In genomic region chr4:136702456-136702855, GRCm38 (mm10) we compare ENCODE assay signal across 17 mouse cellular contexts.
A peak's percentile ranks its signal among the peaks of the same experiment; 100 is the strongest.
DNase-seq lines count a peak whose midpoint lies in the region; ATAC-seq lines count a peak whose summit lies in the region.
"Had no signal": no experiment of that assay in that cellular context is flagged by ENCODE, and none has a peak within 500 bp of the region (broad histone marks: within the 10 kb centered on the region; RNA-seq: fewer than 3 reads in every experiment).

No protein-coding gene starts in this region.

- no peak overlapping the region for H3K4me3 ChIP-seq in hindbrain, embryonic 10.5 days
- H3K4me3 ChIP-seq in hindbrain, embryonic 11.5 days (ENCODE audit: low read depth, low read length), result no peak overlapping the region
- no peak overlapping the region for H3K4me3 ChIP-seq in forebrain, embryonic 12.5 days (replicated peaks)
- H3K4me3 ChIP-seq: intestine, embryonic 15.5 days; limb, embryonic 12.5 days; liver, embryonic 15.5 days had no signal

- no peak for ATAC-seq in hindbrain, embryonic 11.5 days (ENCODE audit: low FRiP score)
- ATAC-seq in forebrain, embryonic 12.5 days (ENCODE audit: low FRiP score), result peak; percentile 21; the same call in 1 of the 2 replicates
- ATAC-seq in inflammation-experienced regulatory T-cells, adult 6 months, result no peak
- ATAC-seq: intestine, embryonic 15.5 days had no signal

- H3K9me3 ChIP-seq in hindbrain, embryonic 10.5 days, result no peaks in the 10 kb centered on the region
- no peaks in the 10 kb centered on the region for H3K9me3 ChIP-seq in hindbrain, embryonic 11.5 days (ENCODE audit: control insufficient read depth, low read length)
- H3K9me3 ChIP-seq in forebrain, embryonic 12.5 days, result no peaks in the 10 kb centered on the region
- H3K9me3 ChIP-seq: intestine, embryonic 15.5 days; limb, embryonic 12.5 days; liver, embryonic 15.5 days had no signal

- H3K4me1 ChIP-seq in hindbrain, embryonic 10.5 days (replicated peaks), result peaks cover 83% of the 10 kb centered on the region
- peaks cover 5% of the 10 kb centered on the region; the same call in 1 of the 2 replicates for H3K4me1 ChIP-seq in hindbrain, embryonic 11.5 days (replicated peaks; ENCODE audit: control insufficient read depth, insufficient read depth, low read length)
- H3K4me1 ChIP-seq in forebrain, embryonic 12.5 days, result peaks cover 80% of the 10 kb centered on the region
- H3K4me1 ChIP-seq: liver, embryonic 15.5 days had no signal

- DNase-seq in hindbrain, embryonic 10.5 days (ENCODE audit: low spot score), result no peak
- no peak for DNase-seq in hindbrain, embryonic 11.5 days (ENCODE audit: low spot score)
- peak; percentile 72 for DNase-seq in retina, postnatal 1 day
- DNase-seq in retina, embryonic 14.5 days (ENCODE audit: low spot score), result no peak
- DNase-seq in right cerebral cortex, adult 18-20 months, result no peak
- no peak for DNase-seq in frontal cortex, postnatal 14 days (ENCODE audit: low spot score in 2 of 2)
- DNase-seq: adrenal gland, postnatal 36 days; B cell, adult 2 months; heart, adult 18-20 months; kidney, postnatal 10 days; lung, postnatal 4 days; right cerebral cortex, postnatal 25 days had no signal

- peak overlapping the region; percentile 72; the same call in 1 of the 2 replicates for H3K27ac ChIP-seq in hindbrain, embryonic 10.5 days
- H3K27ac ChIP-seq in hindbrain, embryonic 11.5 days (ENCODE audit: low read depth, low read length), result no peak overlapping the region
- peak overlapping the region; percentile 9; the same call in 1 of the 2 replicates for H3K27ac ChIP-seq in forebrain, embryonic 12.5 days
- H3K27ac ChIP-seq: intestine, embryonic 15.5 days; limb, embryonic 12.5 days; liver, embryonic 15.5 days had no signal

- H3K4me2 ChIP-seq in hindbrain, embryonic 11.5 days (replicated peaks; ENCODE audit: low read depth, low read length), result no peak overlapping the region
- H3K4me2 ChIP-seq in forebrain, embryonic 12.5 days, result no peak overlapping the region
- H3K4me2 ChIP-seq: intestine, embryonic 15.5 days; limb, embryonic 12.5 days; liver, embryonic 15.5 days had no signal

- H3K9ac ChIP-seq in hindbrain, embryonic 11.5 days (ENCODE audit: low read depth, low read length), result no peak overlapping the region
- H3K9ac ChIP-seq in forebrain, embryonic 12.5 days, result no peak overlapping the region
- H3K9ac ChIP-seq: intestine, embryonic 15.5 days; limb, embryonic 12.5 days; liver, embryonic 15.5 days had no signal

- H3K27me3 ChIP-seq in hindbrain, embryonic 10.5 days (ENCODE audit: insufficient read depth, poor library complexity, severe bottlenecking), result no peaks in the 10 kb centered on the region
- H3K27me3 ChIP-seq in hindbrain, embryonic 11.5 days (ENCODE audit: control insufficient read depth, insufficient read depth, low read length), result no peaks in the 10 kb centered on the region
- no peaks in the 10 kb centered on the region for H3K27me3 ChIP-seq in forebrain, embryonic 12.5 days
- H3K27me3 ChIP-seq: intestine, embryonic 15.5 days; limb, embryonic 12.5 days; liver, embryonic 15.5 days had no signal

- no peaks in the 10 kb centered on the region; the same call in 1 of the 2 replicates for H3K36me3 ChIP-seq in hindbrain, embryonic 10.5 days
- H3K36me3 ChIP-seq in hindbrain, embryonic 11.5 days (ENCODE audit: control insufficient read depth, insufficient read depth, low read length), result no peaks in the 10 kb centered on the region
- no peaks in the 10 kb centered on the region; the same call in 1 of the 2 replicates for H3K36me3 ChIP-seq in forebrain, embryonic 12.5 days (replicated peaks)
- H3K36me3 ChIP-seq: intestine, embryonic 15.5 days; limb, embryonic 12.5 days; liver, embryonic 15.5 days had no signal

- WGBS in hindbrain, embryonic 10.5 days, result 64% methylated on average over 8 of the region's 8 CpGs
- 62% methylated on average over 8 of the region's 8 CpGs for WGBS in hindbrain, embryonic 11.5 days
- 69% methylated on average over 8 of the region's 8 CpGs for WGBS in forebrain, embryonic 12.5 days
